Mouse (Mus musculus): ENCODE data around the gene Sprr2f.

Gene Sprr2f

DNA sequence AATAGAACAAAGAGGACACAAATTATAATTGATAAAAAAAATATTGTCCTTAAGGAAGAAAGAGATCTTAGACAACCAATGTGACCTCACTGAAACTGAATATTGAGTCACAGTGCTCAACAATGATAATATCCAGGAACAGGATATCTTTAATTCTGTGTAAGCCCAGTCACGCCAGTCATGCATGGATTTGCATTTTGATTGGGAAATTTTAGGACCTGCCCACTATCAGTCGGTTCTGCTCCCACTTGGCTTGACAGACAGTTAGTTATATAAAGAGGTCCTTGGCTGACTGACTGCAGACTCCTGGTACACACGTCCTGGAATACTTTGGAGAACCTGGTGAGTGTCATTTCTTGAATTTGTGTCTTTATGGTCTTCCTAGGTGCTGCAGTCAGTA is at the start of gene Sprr2f:
TSS of gene Sprr2f (plus strand) at position 301 of the 400 bp plus-strand sequence.
- no peak for DNase-seq

- no peak for DNase-seq
Measured at GRCm38 (mm10) chr3:92316320-92316719, 48.7 kb upstream of the Sprr2f start, which contains the start of gene Sprr2b. Gene Sprr2b (plus strand): TSS chr3:92316620.

DNA sequence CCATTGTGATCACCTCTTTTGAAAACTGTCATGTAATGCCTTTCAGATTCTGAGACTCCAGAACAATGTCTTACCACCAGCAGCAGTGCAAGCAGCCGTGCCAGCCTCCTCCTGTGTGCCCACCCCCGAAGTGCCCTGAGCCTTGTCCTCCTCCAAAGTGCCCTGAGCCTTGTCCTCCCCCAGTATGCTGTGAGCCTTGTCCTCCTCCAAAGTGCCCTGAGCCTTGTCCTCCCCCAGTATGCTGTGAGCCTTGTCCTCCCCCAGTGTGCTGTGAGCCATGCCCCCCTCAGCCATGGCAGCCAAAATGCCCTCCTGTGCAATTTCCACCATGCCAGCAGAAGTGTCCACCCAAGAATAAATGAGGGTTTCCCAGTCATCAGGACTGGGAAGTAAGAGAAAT is 47.6 kb upstream of the Sprr2f start:
- no peak for DNase-seq

GRCm38 (mm10) chr3:92336278-92336677 is 28.7 kb upstream of the Sprr2f start:
- DNase-seq = no peak

DNA sequence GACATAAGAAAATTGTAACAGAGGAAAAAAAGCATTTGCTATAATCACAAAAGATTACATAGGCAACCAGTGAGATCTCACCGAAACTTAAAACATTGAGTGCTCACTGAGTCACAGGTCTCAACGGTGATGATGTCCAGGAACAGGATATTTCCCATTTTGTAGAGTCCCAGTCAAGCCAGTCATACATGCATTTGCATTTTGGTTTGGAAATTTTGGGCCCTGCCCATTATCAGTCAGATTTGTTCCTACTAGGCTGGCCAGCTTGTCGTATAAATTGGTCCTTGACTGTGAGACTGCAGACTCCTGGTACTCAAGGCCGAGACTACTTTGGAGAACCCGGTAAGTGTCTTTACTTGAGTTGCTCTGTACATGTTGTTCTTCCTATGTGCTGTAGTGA is 26.1 kb upstream of the Sprr2f start, which contains the start of gene Sprr2d:
TSS of gene Sprr2d (plus strand) at position 301 of the 400 bp plus-strand sequence.
- DNase-seq = no peak

DNA sequence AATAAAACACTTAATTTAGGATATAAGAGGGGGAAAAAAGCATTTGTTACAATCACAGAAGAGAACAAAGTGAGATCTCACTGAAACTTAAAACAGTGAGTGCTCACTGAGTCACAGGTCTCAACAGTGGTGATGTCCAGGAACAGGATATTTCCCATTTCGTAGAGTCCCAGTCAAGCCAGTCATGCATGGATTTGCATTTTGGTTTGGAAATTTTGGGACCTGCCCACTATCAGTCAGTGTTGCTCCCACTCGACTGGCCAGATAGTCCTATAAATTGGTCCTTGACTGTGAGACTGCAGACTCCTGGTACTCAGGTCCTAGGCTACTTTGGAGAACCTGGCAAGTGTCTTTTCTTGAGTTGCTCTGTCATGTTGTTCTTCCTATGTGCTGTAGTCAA is 13.1 kb upstream of the Sprr2f start, which contains the start of gene Sprr2e:
TSS of gene Sprr2e (plus strand) at position 301 of the 400 bp plus-strand sequence.
- no peak for DNase-seq

DNA sequence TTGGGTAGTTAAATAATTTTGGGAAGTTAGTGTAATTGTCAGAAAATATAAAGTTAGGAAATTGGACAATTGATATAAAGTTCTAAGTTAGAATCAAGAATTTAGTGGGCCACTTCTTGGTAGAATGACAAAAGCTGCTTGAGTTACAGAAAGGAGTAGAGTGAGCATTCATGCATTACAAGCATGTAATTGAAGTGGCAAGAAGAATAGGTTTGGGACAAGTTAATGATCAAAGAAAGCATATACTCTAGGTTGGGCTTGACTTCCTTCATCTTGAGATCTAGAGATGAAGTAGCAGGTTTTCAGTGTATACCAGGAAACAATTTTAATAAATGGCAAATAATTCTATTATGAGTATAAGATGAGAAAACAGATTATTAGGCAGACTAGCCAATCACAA is 3.4 kb upstream of the Sprr2f start:
- no peak for DNase-seq

GRCm38 (mm10) chr3:92373613-92374012 is 8.6 kb downstream of the Sprr2f start:
- no peak for DNase-seq

GRCm38 (mm10) chr3:92385385-92385784 is 20.4 kb downstream of the Sprr2f start, which contains the start of gene Sprr2h:
Gene Sprr2h (plus strand): TSS chr3:92385685.
- DNase-seq = no peak

- DNase-seq = no peak
Measured at GRCm38 (mm10) chr3:92394301-92394700, 29.3 kb downstream of the Sprr2f start.

DNA sequence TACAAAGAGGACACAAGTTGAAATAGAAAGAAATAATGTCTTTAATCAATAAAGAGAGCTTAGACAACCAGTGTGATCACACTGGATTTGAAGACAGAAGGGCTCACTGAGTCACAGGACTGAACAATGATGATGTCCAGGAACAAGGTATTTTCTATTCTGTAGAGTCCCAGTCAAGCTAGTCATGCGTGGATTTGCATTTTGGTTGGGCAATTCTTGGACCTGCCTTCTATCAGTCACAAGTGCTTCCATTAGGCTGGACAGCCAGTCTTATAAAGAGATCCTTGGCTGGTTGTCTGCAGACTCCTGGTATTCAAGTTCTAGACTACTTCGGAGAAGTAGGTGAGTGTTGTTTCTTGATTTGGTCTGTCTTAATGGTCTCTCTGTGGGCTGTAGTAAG is 42.7 kb downstream of the Sprr2f start, which contains the start of gene Sprr2i:
TSS of gene Sprr2i (plus strand) at position 301 of the 400 bp plus-strand sequence.
- DNase-seq = no peak
